Mouse (Mus musculus): ENCODE data around the gene Braf. TPM values are rescaled to one million over a fixed set of nuclear protein-coding genes. Genes with fewer than 3 reads are reported as not detected.
"Not testable (repeated sequence)": the region's sequence is repeated elsewhere in the genome, so short reads cannot be mapped to it uniquely, and the experiment has no call there.

Gene Braf
- total RNA-seq (2021) = 100 to 1,000 TPM; 118 to 131 TPM

DNA sequence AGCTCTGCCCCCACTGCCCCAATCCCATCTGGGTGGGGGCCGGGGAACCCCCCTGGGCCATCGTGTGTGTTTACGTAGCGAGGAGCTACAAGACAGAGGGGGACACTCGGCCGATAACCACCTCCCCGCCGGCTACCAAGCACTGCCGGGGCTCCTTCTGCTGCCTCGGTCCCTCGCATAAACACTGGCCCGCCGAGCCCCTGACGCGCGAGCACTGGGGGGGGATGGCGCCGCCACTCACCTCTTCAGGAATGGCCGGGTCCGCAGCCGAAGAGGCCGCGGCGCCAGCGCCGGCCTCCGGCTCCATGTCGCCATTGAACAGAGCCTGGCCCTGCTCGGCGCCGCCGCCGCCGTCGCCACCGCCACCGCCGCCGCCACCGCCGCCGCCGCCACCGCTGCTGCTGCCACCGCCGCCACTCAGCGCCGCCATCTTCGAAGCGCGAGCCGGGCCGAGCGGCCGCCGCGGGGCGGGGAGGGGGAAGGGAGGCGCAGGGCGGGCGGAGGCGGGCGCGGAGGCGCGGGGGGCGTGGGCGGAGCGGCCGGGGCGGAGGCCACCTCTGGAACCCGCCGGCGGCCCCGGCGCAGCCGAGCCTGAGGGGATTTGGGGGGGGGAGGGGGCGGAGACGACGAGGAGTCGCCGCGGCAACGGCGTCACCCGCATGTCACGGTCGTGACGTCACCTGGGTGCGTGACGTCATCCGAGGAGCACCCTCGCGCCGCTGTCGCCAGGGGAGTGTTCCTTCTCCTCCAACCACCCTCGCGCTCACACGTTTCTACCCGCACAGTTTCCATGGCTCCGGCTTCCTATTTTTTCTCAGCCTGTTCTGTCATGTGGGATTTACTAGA lies at the start of gene Braf:
Gene Braf (minus strand): TSS at position 598 of the 846 bp plus-strand sequence.
- peak; percentile 81 to 86 for DNase-seq

DNA sequence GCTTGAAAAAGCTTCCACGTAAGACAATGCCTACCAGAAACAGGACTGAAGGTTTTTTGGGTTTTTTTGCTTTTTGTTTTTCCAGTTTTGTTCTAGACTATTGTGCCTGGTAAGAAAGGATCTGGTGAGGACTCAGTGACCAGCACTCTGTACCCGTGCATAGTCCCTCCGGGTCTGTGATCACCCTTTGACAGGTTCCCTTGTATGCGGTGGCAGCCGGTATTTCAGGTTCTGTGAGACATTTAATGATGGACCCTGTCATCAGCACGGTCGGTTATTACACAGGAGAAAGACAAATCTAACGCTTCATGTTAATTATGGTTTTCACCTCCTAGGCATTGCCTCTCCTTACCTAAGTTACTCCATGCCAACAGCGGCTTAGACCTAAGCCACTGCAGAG lies 49.8 kb upstream of the Braf start:
- DNase-seq = no peak

DNA sequence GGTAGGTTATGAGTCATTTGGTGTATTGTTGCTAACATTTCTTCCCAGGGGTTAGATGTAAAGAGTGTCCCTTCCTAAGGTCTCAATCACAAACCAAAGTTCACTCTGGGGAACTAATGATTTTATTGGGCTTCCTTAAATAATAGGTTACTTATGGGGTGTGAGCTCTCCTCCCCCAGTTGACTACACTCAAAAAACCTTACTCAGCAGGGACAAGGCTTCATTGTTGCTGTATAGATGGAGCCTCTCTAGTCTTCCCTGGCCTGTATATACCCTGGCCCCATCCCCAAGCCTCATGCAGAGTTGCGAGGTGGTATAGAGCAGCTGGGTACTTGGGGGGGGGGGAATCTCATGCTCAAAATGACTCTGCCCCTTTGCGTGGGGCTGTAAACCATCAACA lies 32.0 kb upstream of the Braf start:
- no peak for DNase-seq

DNA sequence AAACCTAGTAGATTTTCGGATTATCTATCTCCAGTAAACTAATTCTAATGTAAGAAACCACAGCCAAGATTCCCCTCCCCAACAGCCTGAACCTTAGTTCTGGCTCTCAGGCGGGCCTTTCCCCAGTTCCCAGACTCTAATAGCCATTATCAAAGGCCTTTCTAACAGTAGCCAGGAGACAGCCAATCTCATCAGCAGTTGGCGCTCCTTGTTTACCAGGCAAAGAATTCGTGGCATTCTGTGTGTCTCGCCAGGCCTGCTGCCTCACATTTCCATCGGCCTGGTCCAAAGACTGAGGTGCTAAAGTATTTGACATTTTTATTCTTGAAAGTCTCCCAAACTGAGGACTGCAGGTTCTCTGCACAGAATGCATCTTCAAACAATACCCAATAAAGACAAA lies 24.6 kb upstream of the Braf start:
- DNase-seq = no peak

DNA sequence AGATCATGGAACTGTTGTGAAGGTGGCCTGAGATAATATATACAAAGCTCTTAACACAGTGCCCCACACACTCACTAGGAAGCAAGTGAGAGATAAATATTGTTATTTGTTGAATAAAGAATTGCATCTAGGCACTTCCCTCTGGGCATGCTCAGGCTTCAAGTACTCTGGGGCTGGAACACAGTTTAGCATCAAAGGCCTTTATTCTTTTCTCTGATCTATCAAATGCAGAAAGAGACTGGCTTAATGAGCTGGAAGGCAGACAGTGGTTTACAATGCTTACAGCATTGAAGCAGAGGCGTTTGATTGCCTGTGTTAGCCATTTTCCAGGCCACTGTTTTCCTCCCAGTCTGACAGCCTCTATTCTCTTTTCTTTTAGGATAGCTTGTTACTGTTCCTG lies 21.8 kb upstream of the Braf start:
- DNase-seq = no peak

DNA sequence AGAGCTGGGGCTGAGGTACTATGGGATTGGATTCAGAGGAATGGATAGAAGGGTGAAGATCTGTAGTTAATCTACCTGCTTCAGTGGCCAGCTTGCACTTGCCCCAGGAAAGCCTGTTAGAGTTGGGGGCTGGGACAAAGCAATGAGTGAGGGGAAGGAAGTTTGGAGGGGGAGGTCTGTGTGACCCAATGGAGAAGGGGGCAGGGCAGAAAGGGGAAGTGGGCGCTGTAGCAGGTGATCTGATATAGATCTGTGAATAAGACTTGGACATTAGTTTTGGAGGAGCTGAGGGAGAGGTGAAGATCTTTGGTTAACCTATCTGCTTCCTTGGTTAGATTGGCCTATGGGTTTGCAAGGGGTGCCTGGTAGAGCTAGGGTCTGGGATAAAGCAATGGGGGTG lies 20.2 kb upstream of the Braf start:
- no peak for DNase-seq

DNA sequence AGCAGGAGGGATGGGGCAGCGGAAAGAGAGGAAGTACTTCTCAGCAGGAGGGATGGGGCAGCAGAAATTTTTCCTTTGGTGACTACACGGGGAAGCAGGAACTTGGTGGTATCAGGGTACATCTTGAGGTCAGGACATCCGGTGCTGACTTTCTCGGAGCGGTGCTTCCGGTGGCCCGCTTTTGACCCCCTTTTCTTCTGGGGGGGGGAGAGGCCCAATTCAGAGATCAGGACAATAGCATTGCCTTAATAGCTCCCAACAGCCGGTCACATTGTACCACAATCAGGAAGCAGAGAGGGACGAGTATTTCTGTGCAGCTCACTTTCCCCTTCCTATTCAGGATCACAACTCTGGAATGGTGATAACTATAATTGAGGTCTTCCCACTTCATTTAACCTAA lies 14.4 kb upstream of the Braf start:
- DNase-seq = not testable (repeated sequence)

DNA sequence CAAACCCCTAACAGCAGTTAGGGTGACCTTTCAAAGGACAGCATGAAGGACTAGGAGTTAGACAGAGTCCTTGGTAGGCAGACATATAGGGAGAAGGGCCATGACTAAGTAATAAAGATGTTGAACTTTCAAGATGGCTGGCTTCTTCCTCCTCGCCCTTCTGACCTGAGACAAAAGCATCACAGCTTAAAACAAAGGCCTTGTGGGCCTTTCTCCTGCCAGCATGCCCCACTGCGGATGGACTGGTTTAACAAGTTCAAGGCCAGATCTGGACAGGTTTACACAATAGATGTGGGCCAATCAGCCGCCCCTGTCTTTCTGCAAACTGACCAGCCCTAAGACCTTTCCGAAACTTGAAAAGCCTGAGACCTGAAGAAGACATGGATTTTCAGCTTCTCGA lies 2.8 kb upstream of the Braf start:
- DNase-seq = no peak

DNA sequence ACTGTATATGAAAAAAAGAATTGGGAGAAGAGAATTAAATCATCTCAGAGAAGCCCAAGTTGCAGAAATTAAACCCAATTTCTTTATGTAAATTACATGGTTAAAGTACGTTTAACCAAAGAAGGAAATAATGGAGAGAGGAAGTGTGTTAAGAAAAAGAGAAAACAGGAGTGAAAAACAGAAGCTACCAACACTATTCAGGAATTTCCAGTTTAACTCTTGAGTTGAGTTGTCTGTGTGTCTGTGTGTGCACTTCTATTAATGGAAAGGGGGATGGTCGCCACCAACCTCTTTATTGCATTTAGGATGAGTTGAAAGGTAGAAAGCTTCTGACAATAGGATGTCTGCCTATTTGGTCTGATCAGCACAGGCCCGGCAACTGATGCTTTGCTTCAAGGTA lies 886 bp upstream of the Braf start:
- DNase-seq = no peak

DNA sequence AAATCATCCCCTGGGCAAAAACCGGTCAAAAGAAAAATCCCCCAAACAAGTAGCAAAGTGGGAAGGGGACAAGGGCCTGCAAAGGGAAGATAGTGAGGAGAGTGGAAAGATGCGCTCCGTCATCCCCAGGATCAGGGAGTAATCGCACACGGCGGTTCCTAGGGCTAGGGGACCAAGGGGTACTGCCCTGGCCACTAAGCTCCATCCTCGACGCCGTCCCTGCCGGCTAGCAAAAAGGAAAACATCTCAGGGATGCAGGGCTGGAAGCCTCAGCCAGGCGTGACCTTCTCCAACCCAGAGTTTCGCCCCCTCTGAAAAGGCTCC lies 759 bp downstream of the Braf start:
- no peak for DNase-seq

DNA sequence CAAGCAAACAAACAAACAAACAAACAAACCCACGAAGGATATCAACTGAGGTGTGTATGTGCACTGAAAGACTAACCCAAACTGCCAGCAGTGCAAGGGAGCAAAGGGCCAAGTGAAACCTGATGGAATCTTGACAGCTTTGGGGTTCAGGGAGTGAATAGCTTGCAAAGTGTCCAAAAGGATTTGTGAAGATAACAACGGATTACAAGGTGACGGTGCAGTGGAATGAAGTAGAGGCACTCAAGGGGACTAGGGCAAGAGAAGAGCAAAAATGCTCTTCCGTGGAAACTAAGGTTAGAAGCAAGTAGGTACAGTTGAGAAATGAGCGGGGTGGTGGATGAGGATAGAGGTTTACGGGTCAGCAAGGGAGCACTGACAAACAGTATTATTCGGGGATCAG lies 1.2 kb downstream of the Braf start:
- DNase-seq = no peak

DNA sequence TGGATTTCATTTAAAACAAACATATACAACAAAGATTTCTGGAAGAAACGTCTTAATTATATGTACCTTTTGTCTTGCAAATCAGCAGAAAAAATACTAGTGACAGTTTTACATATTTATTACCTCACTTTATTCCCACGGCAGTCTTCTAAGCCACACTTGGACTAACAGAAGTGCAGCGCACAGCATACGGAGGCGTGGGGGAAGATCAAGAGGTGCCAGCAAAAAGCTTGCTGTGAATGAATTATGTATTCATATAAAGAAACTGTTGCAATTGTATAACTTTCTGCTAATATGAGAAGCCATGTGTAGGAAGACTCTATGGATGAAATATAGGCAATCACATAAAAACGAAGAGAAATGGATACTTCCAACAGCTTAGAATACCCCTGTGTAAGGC lies 6.7 kb downstream of the Braf start:
- DNase-seq = no peak

DNA sequence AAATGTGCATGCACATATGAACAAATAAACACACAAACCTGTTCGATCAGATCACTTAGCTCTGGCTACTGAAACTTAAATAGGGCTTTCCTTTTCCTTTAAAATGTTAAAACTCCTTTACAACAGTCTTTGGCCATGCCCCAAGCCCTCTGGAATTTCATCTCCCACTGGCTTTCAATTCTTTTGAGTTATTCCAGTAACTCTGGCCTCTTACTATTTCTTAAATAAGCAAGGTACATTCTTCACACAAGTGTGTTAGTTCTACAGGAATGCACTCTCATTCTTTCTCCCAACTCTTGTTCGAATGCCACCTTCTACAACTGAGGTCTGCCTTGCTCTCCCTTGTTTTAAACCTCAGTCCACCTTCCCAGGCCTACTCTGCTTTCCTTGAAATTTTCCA lies 8.2 kb downstream of the Braf start:
- no peak for DNase-seq

DNA sequence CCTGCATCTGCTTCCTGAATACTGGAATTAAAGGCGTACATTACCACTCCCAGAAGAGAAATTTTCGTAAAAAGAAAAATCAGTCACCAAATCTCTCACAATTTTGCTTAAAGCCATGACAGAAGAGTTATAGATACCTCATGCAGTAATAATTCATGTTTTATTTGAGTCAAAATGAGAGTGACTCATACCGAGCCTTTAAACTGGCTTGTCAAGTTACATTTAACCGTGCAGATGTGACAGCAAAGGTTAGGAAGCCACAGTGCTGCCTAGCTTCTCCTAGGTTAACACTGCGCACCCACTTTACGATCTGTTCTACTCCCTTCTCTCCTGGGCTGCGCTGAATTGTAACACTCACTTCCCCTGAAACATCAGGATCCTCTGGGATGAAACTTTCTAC lies 10.9 kb downstream of the Braf start:
- no peak for DNase-seq

DNA sequence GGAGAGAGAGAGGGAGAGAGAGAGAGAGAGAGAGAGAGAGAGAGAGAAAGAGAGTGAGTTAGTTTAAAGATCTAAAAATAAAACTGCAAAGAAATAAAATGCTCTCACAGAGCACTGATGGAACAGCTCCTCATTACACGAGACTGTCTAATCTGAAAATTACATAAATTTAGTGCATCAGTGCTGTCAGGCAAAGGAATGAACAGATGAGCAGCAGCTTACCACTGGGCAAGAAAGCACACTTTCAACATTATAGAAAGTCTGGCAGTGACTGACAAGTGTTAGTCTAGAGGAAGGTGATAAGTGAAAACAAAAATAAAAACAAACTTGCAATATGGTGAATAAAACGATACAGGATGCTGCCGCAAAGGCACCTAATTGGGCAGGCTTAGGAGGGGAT lies 11.9 kb downstream of the Braf start:
- no peak for DNase-seq

DNA sequence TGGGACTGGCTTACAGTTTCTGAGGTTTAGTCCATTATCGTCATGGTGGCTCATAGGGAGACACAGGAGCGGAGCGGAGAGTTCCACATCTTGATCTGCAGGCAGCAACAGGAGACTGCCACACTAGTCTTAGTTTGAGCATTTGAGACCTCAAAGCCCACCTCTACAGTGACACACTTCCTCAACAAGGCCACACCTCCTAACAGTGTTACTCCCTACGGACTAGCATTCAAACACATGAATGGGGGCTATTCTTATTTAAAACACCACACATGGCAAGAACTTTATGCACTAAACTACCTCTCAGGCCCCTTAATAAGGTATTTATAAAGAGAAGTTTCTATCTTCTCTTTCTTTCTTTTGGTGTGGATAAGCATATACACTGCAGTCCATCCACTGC lies 19.6 kb downstream of the Braf start:
- DNase-seq = no peak

DNA sequence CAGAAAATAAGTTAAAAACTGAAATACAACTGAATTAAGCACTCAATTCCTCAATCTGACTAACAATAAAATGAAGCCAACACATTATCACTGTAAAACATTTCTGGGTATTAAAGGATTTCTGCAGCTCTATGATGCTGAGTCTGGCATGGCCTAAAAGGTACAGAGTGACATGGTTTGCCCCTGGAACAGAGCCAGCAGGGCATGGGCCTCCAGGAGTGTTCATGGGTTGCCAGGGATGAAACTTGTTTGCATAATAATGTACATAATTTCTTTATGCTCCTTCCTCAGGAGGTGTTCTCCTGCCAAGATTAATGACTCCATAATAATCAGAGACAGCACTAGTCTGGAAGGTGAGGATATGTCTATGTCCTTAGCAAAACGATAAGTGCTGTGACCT lies 32.1 kb downstream of the Braf start:
- DNase-seq = no peak

DNA sequence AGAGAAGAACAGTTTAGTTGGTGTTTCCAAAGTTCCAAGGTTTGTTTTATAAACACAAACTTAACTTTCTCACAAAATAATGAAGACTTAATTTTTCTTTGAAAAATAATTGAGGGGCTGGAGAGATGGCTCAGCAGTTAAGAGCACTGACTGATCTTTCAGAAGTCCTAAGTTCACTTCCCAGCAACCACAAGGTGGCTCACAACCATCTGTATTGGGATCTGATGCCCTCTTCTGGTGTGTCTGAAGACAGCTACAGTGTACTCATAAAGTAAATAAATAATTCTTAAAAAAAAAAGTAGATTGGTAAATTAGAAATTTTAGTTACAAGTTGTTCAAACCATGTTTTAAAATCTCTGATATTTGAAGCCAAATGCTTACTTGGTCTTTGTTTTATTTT lies 38.4 kb downstream of the Braf start:
- DNase-seq = not testable (repeated sequence)

DNA sequence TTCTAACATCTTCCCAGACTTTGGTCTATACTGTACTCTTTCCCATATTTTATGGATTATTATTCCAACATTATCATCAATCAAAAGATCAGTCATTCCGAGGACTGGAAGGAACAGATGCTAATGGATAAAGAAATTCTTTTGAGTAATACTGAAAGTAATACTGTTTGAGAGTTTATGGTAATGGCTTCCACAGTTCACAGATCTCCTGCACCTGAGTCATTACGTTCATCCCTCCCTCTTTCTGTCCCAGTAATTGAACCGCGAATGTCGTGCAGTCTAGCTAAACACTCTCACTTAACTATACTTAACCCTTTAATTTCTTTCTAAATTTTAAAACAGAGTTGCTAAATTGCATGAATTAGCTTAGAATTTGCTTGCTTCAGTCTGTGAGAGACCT lies 43.5 kb downstream of the Braf start:
- DNase-seq = no peak

DNA sequence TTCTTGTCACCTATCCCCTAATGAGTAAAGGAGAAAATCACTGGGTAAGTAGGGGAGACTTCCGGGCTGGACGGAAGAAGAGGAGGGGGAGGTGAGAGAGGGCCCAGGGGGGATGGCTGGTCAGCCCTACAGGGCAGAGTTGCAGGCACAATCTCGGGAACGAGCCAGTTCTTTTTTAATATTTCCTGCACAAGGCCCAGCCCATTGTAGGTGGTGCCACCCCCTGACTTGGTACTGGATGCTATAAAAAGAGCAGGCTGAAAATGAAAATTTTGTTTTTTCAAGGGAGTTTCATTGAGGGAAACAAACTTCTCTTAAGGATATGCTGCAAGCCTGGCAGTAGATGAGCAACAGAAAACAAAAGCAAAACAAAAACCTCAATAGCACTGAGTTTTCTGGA lies 44.7 kb downstream of the Braf start:
- DNase-seq = no peak

DNA sequence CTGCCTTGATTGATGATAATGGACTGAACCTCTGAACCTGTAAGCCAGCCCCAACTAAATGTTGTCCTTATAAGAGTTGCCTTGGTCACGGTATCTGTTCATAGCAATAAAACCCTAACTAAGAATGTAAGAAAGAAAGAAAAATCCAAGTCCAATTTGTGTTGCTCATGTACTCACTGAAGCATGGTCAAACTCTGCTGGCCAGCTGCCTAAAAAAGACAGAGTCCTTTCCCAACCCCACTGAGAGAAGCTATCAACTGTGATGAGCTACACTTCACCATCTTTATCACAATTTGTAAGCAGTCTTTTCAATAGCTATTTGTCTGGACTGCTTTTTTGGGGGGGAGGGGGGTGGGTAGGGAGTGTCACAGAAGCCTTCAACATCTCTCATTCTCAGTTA lies 47.0 kb downstream of the Braf start:
- no peak for DNase-seq

DNA sequence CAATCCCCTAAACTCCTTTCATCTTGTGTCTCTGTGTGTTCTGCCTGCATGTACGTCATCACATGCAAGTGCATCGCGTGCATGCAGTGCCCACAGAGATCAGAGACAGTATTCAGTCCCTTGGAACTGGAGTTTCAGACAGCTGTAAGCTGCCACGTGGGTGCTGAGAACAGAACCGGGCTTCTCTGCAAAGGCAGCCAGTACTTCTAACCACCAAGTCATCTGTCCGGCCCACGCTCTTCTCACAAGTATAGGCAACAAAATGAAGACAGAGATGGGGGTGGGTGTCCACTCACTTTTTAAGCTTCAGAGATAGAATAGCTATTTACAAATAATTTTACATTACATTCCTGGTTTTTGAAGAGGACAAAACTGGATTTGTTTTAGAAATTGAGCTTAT lies 50.2 kb downstream of the Braf start:
- DNase-seq = peak; percentile 22 to 26

DNA sequence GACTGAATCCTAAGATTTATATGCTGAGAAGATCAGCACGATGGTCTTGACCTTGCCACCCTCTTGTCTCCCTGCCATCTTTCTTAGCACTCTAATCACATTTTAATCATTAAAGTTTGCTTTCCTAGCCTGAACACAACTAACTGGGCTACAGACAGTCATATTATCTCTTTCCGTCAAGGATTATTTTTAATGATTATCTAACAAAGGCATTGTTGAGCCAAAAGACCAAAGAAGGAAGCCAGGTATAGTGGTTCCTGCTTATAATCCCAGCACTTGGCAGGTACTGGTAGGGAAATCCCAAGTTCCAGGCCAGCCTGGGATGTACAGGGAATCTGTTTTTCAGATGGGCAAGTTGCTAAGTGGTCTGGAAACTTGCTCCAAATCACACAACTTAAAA lies 114.0 kb downstream of the Braf start:
- DNase-seq = no peak

DNA sequence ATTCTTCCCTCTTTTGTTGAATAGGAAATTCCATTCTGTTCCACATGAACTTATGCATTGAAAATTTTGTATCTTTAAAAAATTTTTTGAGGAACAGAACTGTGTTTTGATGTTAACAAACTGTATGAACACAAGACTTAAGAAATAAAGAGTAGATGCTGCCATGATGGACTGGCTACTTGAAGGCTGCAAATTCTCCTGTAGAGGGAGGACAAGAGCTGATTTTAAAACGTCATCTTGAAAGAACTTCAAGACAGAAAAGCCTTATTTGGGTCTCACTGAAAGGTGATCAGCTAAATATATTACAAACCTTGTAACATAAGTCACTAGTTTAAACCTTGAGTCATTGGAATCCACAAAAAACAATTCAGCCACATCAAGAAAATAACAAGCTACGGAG lies 115.1 kb downstream of the Braf start:
- no peak for DNase-seq

DNA sequence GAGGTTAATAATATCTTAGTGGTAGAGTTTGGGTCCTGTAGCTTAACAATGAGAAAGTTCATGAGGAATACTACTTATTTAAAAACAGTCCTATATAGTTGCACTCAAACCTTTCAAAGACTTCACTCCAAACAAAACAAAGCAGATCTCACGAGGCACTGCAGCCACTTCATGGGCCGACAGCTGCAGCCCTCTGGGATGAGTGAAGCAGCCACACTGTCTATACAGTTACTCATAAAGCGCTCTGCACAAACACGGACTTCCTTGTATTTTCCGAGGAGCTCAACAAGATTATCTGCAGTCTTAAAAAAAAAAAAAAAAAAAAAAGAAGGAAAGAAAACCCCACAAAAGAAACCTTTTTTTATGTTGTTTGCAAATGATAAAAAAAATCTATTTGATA lies 117.9 kb downstream of the Braf start:
- no peak for DNase-seq
